Mouse (Mus musculus) heart, adult 2 months (tissue): ENCODE results near the gene Zc3h13.

ENCODE experiments used
- CTCF ChIP-seq: fragments of 200-600 bp; IDR thresholded peaks from 2 replicates; pipeline ENCODE4 v1.8.1; 2022; ENCODE audit warnings: antibody characterized with exemption, mild to moderate bottlenecking, moderate library complexity
- POLR2A ChIP-seq: fragments of 200-500 bp; IDR thresholded peaks from 2 replicates; pipeline ENCODE4 v1.6.1; 2011; ENCODE audit warnings: mild to moderate bottlenecking, low read depth, low read length, control low read depth; ENCODE audit not compliant: insufficient read depth

DNA sequence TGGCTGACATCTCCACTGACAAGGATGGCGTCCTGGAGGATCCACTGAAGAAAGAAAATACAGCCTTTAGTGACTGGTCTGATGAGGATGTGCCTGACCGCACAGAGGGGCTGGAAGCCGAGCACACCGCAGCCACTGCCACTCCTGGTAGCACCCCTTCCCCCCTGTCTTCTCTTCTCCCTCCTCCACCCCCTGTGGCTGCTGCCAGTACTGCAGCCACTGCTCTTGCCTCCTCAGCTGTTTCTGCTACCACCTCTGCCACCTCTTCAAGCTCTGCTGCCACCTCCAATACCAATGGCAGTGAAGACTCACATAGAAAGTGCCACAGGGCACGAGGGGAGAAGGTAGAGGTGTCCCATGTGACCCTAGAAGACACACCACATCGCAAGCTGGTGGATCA is 46.4 kb downstream of the Zc3h13 start:
- TF ChIP-seq POLR2A (no peak), CTCF (peak; percentile 47)
